Mouse (Mus musculus): ENCODE data around the gene Inpp4b.

DNA sequence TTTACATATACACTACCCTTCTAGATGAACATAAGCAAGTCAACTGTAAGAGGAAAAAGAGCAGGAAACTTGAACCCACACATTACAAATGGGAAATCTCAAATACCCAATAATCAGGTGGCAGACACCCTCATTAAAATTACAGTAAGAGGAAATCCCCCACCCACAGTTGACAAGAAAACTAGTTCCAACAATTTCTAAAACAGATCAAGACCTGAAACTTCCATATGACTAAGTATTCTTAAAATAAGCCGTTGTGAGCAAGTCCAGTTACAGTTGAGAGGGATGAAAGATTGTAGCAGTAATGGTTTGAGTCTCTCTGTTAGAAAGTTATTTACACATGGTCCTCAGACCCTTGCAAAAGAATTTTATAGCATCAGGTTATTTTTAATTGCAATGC, 480.8 kb downstream of the Inpp4b start:
- no peak for TF ChIP-seq CTCF (IDR thresholded peaks at IDR 0.05; ENCODE audit: low read depth, low read length)
- TF ChIP-seq POLR2A (IDR thresholded peaks at IDR 0.05; ENCODE audit: borderline replicate concordance, low read depth, low read length) = no peak

All from bone marrow macrophage, adult 2 months (primary cell).